Mouse (Mus musculus) midbrain, embryonic 11.5 days (tissue): ENCODE results near the gene Anapc7. TPM values are rescaled to one million over a fixed set of nuclear protein-coding genes. Genes with fewer than 3 reads are reported as not detected.
A peak's percentile ranks its signal among the peaks of the same experiment; 100 is the strongest.
"Not testable (repeated sequence)": the region's sequence is repeated elsewhere in the genome, so short reads cannot be mapped to it uniquely, and the experiment has no call there.

Source experiments
- ATAC-seq: fragments of 200-750 bp; cut with Nextera tagmentation; 2 replicates; pipeline ENCODE4 v1.8.0; 2017; ENCODE audit warnings: moderate TSS enrichment, moderate library complexity; ENCODE audit not compliant: low FRiP score
- DNase-seq: peaks from one replicate; pipeline ENCODE4 v3.0.0; 2015; ENCODE audit warnings: low spot score; ENCODE audit errors: missing footprints
- H3K27ac ChIP-seq: fragments of 300-500 bp; sonication (generic); 2 replicates; pipeline ENCODE4 v1.5.1; 2014; ENCODE audit warnings: low read depth, low read length
- H3K27me3 ChIP-seq: fragments of 300-500 bp; sonication (generic); 2 replicates; pipeline ENCODE4 v1.6.1; 2014; ENCODE audit warnings: mild to moderate bottlenecking, low read length, moderate library complexity, mixed read lengths; ENCODE audit not compliant: control insufficient read depth, insufficient read depth
- H3K36me3 ChIP-seq: fragments of 300-500 bp; sonication (generic); 2 replicates; pipeline ENCODE4 v1.6.1; 2014; ENCODE audit warnings: mild to moderate bottlenecking, low read length, moderate library complexity, mixed read lengths; ENCODE audit not compliant: control insufficient read depth, insufficient read depth
- H3K4me1 ChIP-seq: fragments of 300-500 bp; sonication (generic); 2 replicates; pipeline ENCODE4 v1.6.1; 2014; ENCODE audit warnings: low read length; ENCODE audit not compliant: control insufficient read depth, insufficient read depth
- H3K4me2 ChIP-seq: fragments of 300-500 bp; sonication (generic); 2 replicates; pipeline ENCODE4 v1.6.1; 2014; ENCODE audit warnings: mild to moderate bottlenecking, moderate library complexity
- H3K4me3 ChIP-seq: fragments of 300-500 bp; sonication (generic); 2 replicates; pipeline ENCODE4 v1.5.1; 2014; ENCODE audit warnings: low read depth, low read length
- H3K9ac ChIP-seq: fragments of 300-500 bp; sonication (generic); 2 replicates; pipeline ENCODE4 v1.6.1; 2014; ENCODE audit warnings: low read length
- H3K9me3 ChIP-seq: fragments of 300-500 bp; sonication (generic); 2 replicates; pipeline ENCODE4 v1.6.1; 2016; ENCODE audit warnings: low read length; ENCODE audit not compliant: control insufficient read depth
- WGBS: fragments of 180-500 bp; shearing (Covaris S2); extraction: QIAGEN DNeasy Blood & Tissue Kit; methylation state at CpG from one replicate; pipeline ENCODE4 v1.1.7; 2014; 5-methylcytosine and 5-hydroxymethylcytosine counted together
- polyA plus RNA-seq: library from polyadenylated mRNA; unstranded; fragments of >200 nt; fragmentation: Nextera tagmentation; extraction: Ambion mirVana; gene quantifications from 2 replicates; pipeline ENCODE4 v1.2.1, GENCODE M21; 2014

Gene Anapc7
- polyA plus RNA-seq, 1 experiment from 2014 or later: 32.0 TPM

GRCm38 (mm10) chr5:122415465-122415864 is 6.0 kb upstream of the Anapc7 start:
- H3K27me3 ChIP-seq: no peaks in the 10 kb centered on the region
- no peaks in the 10 kb centered on the region for H3K36me3 ChIP-seq
- ATAC-seq: no peak
- H3K9ac ChIP-seq: no peak overlapping the region
- no peaks in the 10 kb centered on the region for H3K4me1 ChIP-seq
- H3K4me3 ChIP-seq: no peak overlapping the region
- no peaks in the 10 kb centered on the region for H3K9me3 ChIP-seq
- WGBS: 88% methylated on average over 12 of the region's 12 CpGs
- no peak for DNase-seq
- no peak overlapping the region for H3K27ac ChIP-seq
- no peak overlapping the region for H3K4me2 ChIP-seq

- not testable (repeated sequence) for H3K9ac ChIP-seq, DNase-seq, H3K9me3 ChIP-seq, H3K36me3 ChIP-seq, H3K27ac ChIP-seq, H3K27me3 ChIP-seq, ATAC-seq, H3K4me3 ChIP-seq, H3K4me1 ChIP-seq, H3K4me2 ChIP-seq
- WGBS: 59% methylated on average over 4 of the region's 4 CpGs
Observed at GRCm38 (mm10) chr5:122420676-122421075, 817 bp upstream of the Anapc7 start.

GRCm38 (mm10) chr5:122422071-122422964 is 825 bp downstream of the Anapc7 start:
- peak overlapping the region; percentile 99 for H3K4me3 ChIP-seq
- ATAC-seq: peak; percentile 92
- H3K4me2 ChIP-seq: peak overlapping the region; percentile 83
- H3K27me3 ChIP-seq: no peaks in the 10 kb centered on the region
- no peaks in the 10 kb centered on the region for H3K9me3 ChIP-seq
- DNase-seq: peak; percentile 99
- peaks cover 7% of the 10 kb centered on the region for H3K4me1 ChIP-seq
- H3K9ac ChIP-seq: peak overlapping the region; percentile 93
- under 1% methylated on average over 73 of the region's 73 CpGs for WGBS
- no peaks in the 10 kb centered on the region for H3K36me3 ChIP-seq
- H3K27ac ChIP-seq: peak overlapping the region; percentile 81

- Histone ChIP-seq H3K36me3 (peaks cover 2% of the 10 kb centered on the region), H3K9ac (peak overlapping the region; percentile 93), H3K4me2 (peak overlapping the region; percentile 83), H3K27ac (no peak overlapping the region), H3K27me3 (no peaks in the 10 kb centered on the region), H3K4me3 (peak overlapping the region; percentile 99), H3K4me1 (peaks cover 7% of the 10 kb centered on the region), H3K9me3 (no peaks in the 10 kb centered on the region)
- 39% methylated on average over 15 of the region's 15 CpGs for WGBS
- DNase-seq (no peak), ATAC-seq (no peak)
Observed at GRCm38 (mm10) chr5:122423083-122423482, 1.6 kb downstream of the Anapc7 start.

GRCm38 (mm10) chr5:122425550-122425949 is 4.1 kb downstream of the Anapc7 start:
- no peak overlapping the region for H3K9ac ChIP-seq

GRCm38 (mm10) chr5:122430036-122430775 is 8.7 kb downstream of the Anapc7 start:
- 94% methylated on average over 4 of the region's 4 CpGs for WGBS
- no peak for ATAC-seq
- Histone ChIP-seq H3K36me3 (peaks cover 37% of the 10 kb centered on the region), H3K27me3 (no peaks in the 10 kb centered on the region), H3K27ac (no peak overlapping the region), H3K4me2 (no peak overlapping the region), H3K4me3 (no peak overlapping the region), H3K4me1 (no peaks in the 10 kb centered on the region), H3K9ac (no peak overlapping the region), H3K9me3 (no peaks in the 10 kb centered on the region)
- no peak for DNase-seq

More at GRCm38 (mm10) chr5:122425550-122425949, 4.1 kb downstream of the Anapc7 start:
- H3K27me3 ChIP-seq: no peaks in the 10 kb centered on the region
- peaks cover 16% of the 10 kb centered on the region for H3K36me3 ChIP-seq
- H3K27ac ChIP-seq: no peak overlapping the region
- DNase-seq (no peak), ATAC-seq (no peak)
- WGBS: 94% methylated on average over 2 of the region's 2 CpGs
- H3K4me3 ChIP-seq: no peak overlapping the region
- H3K4me2 ChIP-seq: no peak overlapping the region
- no peaks in the 10 kb centered on the region for H3K9me3 ChIP-seq
- H3K4me1 ChIP-seq: peaks cover 7% of the 10 kb centered on the region

- no peaks in the 10 kb centered on the region for H3K4me1 ChIP-seq
- H3K27me3 ChIP-seq: no peaks in the 10 kb centered on the region
- H3K4me2 ChIP-seq: no peak overlapping the region
- 98% methylated on average over 8 of the region's 8 CpGs for WGBS
- no peak overlapping the region for H3K9ac ChIP-seq
- no peak for ATAC-seq
- no peak for DNase-seq
- no peaks in the 10 kb centered on the region for H3K9me3 ChIP-seq
- peaks cover 42% of the 10 kb centered on the region for H3K36me3 ChIP-seq
- no peak overlapping the region for H3K4me3 ChIP-seq
- no peak overlapping the region for H3K27ac ChIP-seq
Observed at GRCm38 (mm10) chr5:122431221-122431620, 9.7 kb downstream of the Anapc7 start.

GRCm38 (mm10) chr5:122434541-122434940 is 13.0 kb downstream of the Anapc7 start:
- H3K9ac ChIP-seq: no peak overlapping the region
- no peak overlapping the region for H3K27ac ChIP-seq
- 81% methylated on average over 4 of the region's 4 CpGs for WGBS
- ATAC-seq (no peak), DNase-seq (no peak)
- H3K9me3 ChIP-seq: no peaks in the 10 kb centered on the region
- H3K4me2 ChIP-seq: no peak overlapping the region
- H3K36me3 ChIP-seq: peaks cover 54% of the 10 kb centered on the region
- no peaks in the 10 kb centered on the region for H3K4me1 ChIP-seq
- no peaks in the 10 kb centered on the region for H3K27me3 ChIP-seq
- no peak overlapping the region for H3K4me3 ChIP-seq
